Mouse (Mus musculus): ENCODE measurements around the gene Egln2.

Egln2 gene

DNA sequence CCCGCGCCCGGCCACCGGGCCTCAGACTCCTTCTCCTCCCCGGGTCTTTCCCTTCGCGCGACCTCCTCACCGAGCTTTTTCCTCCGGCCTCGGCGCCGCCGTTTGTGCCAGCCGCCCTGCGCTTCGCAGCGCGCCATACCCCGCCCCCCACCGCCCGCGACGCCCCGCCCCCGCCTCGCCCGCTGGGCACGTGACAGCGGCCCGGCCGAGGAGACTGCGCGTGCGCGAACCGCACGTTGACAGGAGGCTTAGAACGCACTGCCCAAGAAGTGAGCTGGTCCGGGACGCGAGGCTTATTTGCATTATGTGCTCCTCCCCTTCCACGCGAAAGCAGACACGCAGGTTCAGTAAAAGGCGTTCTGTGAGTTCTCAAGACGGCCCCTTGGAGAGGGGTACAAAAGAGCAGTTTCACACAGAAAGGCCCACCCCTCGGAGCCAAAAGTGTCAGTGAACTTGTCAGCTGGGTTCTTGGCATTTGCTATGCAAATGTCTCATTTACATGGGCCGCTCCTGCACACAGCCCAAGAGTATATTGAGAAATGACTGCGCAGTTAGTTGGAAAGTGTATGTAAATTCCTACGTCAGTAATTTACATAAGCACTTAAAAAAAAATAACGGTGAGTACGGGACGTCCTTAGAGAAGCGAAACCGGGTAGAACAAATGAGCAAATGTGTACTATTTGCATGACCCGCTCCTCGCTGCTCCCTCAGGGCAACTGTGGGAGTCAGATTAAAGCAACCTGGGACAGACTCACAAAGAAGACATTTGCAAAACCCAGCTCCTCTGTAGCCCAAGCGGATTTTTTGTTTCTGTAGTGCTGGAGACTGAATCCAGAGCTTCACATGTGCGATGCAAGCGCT lies at the start of gene Egln2:
TSS of gene Egln2 (minus strand) at position 189 of the 861 bp plus-strand sequence.
- peak; percentile 97 to 99 for DNase-seq (ENCODE audit: inconsistent age in 2 of 2, low spot score in 1 of 2)

DNA sequence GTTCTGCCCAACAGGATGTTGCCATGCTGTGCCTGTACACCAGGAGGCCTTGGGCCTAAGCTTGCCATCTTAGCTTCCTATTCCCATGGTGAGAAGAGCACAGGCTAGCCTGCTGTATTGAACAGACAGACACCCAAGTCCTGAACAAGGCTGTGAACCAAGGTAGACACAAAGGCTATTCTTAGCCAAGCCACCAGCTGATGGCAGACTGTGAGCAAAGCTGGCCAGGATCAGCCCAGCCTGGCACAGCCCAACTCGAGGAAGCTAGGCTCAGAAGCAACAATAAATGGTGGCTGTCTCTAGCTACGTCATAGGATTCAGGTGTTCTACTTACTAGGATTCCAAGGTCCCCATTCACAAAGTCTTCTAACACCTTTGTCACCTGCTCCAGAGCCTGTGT lies 46.0 kb upstream of the Egln2 start:
- no peak for DNase-seq (ENCODE audit: inconsistent age in 2 of 2, low spot score in 1 of 2)

- DNase-seq (ENCODE audit: inconsistent age in 2 of 2, low spot score in 1 of 2) = no peak
These were observed 37.3 kb upstream of the Egln2 start for GRCm38 (mm10) chr7:27203730-27204449.

GRCm38 (mm10) chr7:27198779-27199178 lies 32.2 kb upstream of the Egln2 start:
- no peak for DNase-seq (ENCODE audit: inconsistent age in 2 of 2, low spot score in 1 of 2)

GRCm38 (mm10) chr7:27198355-27198754 lies 31.8 kb upstream of the Egln2 start:
- DNase-seq (ENCODE audit: inconsistent age in 2 of 2, low spot score in 1 of 2) = peak in 1 of 2 experiments; percentile 52

GRCm38 (mm10) chr7:27197634-27198033 lies 31.0 kb upstream of the Egln2 start:
- DNase-seq (ENCODE audit: inconsistent age in 2 of 2, low spot score in 1 of 2) = peak; percentile 65 to 89

DNA sequence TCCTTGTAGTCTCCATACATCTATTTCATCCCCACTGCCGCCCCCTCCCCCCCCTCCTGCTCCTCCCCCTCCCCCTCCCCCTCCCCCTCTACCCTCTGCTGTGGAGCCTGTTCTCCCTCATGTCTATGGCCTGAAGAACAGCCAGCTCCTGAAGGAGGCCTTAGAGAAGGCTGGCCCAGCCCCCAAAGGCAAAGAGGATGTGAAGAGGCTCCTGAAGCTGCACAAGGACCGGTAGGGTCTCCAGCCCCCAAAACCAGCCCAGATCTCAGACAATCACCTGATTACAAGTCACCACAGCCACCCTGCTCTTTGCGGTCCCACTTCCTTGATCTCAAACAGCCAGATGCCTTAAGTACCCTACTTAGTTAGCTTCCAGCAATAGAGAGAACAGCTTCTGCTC lies 30.5 kb upstream of the Egln2 start:
- DNase-seq (ENCODE audit: inconsistent age in 2 of 2, low spot score in 1 of 2) = no peak

- DNase-seq (ENCODE audit: inconsistent age in 2 of 2, low spot score in 1 of 2) = peak; percentile 98
These were observed 29.3 kb upstream of the Egln2 start, which contains the start of the genes BC024978 and Snrpa for GRCm38 (mm10) chr7:27195681-27196611. BC024978 (plus strand) TSS chr7:27195781. Snrpa (minus strand) TSS chr7:27196271.

GRCm38 (mm10) chr7:27193731-27194130 lies 27.1 kb upstream of the Egln2 start:
- DNase-seq (ENCODE audit: inconsistent age in 2 of 2, low spot score in 1 of 2) = no peak

GRCm38 (mm10) chr7:27192434-27192833 lies 25.8 kb upstream of the Egln2 start:
- DNase-seq (ENCODE audit: inconsistent age in 2 of 2, low spot score in 1 of 2) = no peak

- DNase-seq (ENCODE audit: inconsistent age in 2 of 2, low spot score in 1 of 2) = no peak
These were observed 22.8 kb upstream of the Egln2 start for GRCm38 (mm10) chr7:27189271-27189931.

DNA sequence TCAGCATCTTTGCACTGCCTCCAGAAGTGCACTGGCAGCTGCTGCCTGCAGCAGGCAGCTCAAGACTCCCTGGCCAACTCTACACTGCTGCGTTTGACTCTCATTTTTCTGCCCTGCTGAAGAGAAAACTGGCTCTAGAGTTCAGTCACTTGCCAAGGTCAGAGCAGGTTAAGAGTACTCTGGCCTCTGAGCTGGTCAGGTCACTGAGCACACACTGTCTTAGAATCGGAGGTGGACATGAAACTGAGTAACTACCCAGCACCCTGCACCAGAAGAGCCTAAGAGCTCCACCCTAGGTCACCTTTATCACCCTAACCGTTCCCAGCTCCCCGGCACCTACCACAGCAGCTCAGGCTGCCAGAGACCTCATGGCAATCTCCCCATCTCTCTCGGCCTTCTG lies 19.4 kb upstream of the Egln2 start:
- no peak for DNase-seq (ENCODE audit: inconsistent age in 2 of 2, low spot score in 1 of 2)

GRCm38 (mm10) chr7:27184964-27185363 lies 18.4 kb upstream of the Egln2 start:
- peak; percentile 43 to 71 for DNase-seq (ENCODE audit: inconsistent age in 2 of 2, low spot score in 1 of 2)

GRCm38 (mm10) chr7:27182498-27182897 lies 15.9 kb upstream of the Egln2 start:
- DNase-seq (ENCODE audit: inconsistent age in 2 of 2, low spot score in 1 of 2) = no peak

GRCm38 (mm10) chr7:27180837-27181695 lies 14.5 kb upstream of the Egln2 start, which contains the start of the genes Gm21983 and Mia:
Gm21983 (minus strand) TSS chr7:27181086.
Mia (minus strand) TSS chr7:27181157.
- DNase-seq (ENCODE audit: inconsistent age in 2 of 2, low spot score in 1 of 2) = no peak

- DNase-seq (ENCODE audit: inconsistent age in 2 of 2, low spot score in 1 of 2) = peak; percentile 51 to 77
These were observed 13.4 kb upstream of the Egln2 start for GRCm38 (mm10) chr7:27180036-27180435.

GRCm38 (mm10) chr7:27179217-27179918 lies 12.8 kb upstream of the Egln2 start:
- no peak for DNase-seq (ENCODE audit: inconsistent age in 2 of 2, low spot score in 1 of 2)

DNA sequence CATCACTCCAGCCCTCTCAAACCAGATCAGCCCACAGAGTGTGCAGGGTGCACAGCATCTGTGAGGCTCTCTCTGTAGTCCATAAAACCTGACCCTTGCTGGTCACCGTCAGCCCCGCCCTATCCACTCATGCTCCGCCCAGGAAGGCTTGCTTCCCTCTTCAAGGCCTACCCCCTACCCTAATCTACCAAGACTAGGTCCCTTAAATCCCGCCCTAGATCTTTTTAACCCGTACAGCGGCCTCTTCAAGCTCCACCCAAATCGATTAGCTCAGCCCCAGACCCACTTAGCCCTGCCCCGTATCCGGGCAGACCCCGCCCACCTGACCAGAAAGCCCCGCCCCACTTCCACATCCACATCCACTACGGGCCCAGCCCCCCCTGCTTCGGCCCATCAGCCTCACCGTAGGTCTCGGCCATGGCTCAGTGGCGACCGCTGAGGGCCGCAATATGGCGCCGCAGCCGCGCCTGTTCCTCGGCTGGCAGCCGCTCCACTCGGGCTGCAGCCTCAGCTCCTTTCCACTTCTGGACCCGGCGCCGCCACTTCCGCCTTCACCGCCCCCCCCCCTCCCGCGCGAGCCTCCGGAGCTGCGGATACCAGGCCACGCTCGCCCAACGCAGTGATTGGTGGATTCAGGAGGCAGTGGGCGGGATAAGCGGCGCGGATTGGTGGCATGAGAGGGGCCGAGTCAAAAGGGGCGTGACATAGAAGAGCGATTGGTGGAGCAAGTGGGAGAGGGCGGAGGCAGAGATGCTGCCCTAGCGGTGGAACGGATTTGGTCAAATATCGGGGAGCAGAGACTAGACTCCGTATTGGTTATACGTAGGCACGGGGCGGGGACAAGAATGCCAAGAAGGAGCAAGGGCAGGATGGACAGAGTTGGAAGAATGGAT lies 12.0 kb upstream of the Egln2 start, which contains the start of gene Rab4b:
TSS of gene Rab4b (minus strand) at position 573 of the 893 bp plus-strand sequence.
- peak; percentile 100 for DNase-seq (ENCODE audit: inconsistent age in 2 of 2, low spot score in 1 of 2)

Measured in adrenal gland, adult (tissue).